Mouse (Mus musculus) ES-Bruce4 (cell line): ENCODE data around the gene Myo1d. TPM values are rescaled to one million over a fixed set of nuclear protein-coding genes. Genes with fewer than 3 reads are reported as not detected.

ENCODE experiments used
- H3K27ac ChIP-seq: 2 replicates; pipeline ENCODE4 v1.5.1; 2012; ENCODE audit warnings: low read length, inconsistent platforms; ENCODE audit not compliant: insufficient read depth
- H3K27me3 ChIP-seq: 2 replicates; pipeline ENCODE4 v1.6.1; 2012; ENCODE audit warnings: mild to moderate bottlenecking, low read length, inconsistent platforms; ENCODE audit not compliant: control insufficient read depth, poor library complexity, insufficient read depth, severe bottlenecking
- H3K36me3 ChIP-seq: 2 replicates; pipeline ENCODE4 v1.6.1; 2012; ENCODE audit warnings: inconsistent platforms, mild to moderate bottlenecking, low read length, moderate library complexity; ENCODE audit not compliant: control insufficient read depth, poor library complexity, insufficient read depth, severe bottlenecking
- H3K4me1 ChIP-seq: one replicate; pipeline ENCODE4 v1.8.1; 2011; ENCODE audit warnings: low read length; ENCODE audit not compliant: control insufficient read depth, insufficient read depth
- H3K4me3 ChIP-seq: 2 replicates; pipeline ENCODE4 v1.5.1; 2011; ENCODE audit warnings: low read depth, mild to moderate bottlenecking, low read length
- H3K9ac ChIP-seq: 2 replicates; pipeline ENCODE4 v1.6.1; 2012; ENCODE audit warnings: low read depth, mild to moderate bottlenecking, inconsistent platforms; ENCODE audit not compliant: poor library complexity, severe bottlenecking
- H3K9me3 ChIP-seq: replicated peaks from 2 replicates; pipeline ENCODE4 v1.6.1; 2012; ENCODE audit warnings: mild to moderate bottlenecking, low read length, inconsistent platforms; ENCODE audit not compliant: control insufficient read depth, poor library complexity, insufficient read depth, severe bottlenecking
- CTCF ChIP-seq: IDR thresholded peaks from one replicate; pipeline ENCODE4 v1.8.1; 2011; ENCODE audit warnings: low read depth, low read length
- EP300 ChIP-seq: IDR thresholded peaks from 2 replicates; pipeline ENCODE4 v1.6.1; 2011; ENCODE audit warnings: low read depth, low read length; ENCODE audit not compliant: insufficient read depth
- POLR2A ChIP-seq: IDR thresholded peaks from one replicate; pipeline ENCODE4 v1.8.1; 2011; ENCODE audit warnings: low read length; ENCODE audit not compliant: insufficient read depth
- polyA plus RNA-seq: library from polyadenylated mRNA; stranded (reverse); fragments of >200 nt; gene quantifications from 2 replicates; pipeline ENCODE4 v1.2.4, GENCODE M21; 2011; ENCODE audit warnings: low read depth; ENCODE audit not compliant: missing spikeins, insufficient read depth, insufficient read length

The Myo1d gene
- polyA plus RNA-seq, 1 experiment: 6.6 TPM

DNA sequence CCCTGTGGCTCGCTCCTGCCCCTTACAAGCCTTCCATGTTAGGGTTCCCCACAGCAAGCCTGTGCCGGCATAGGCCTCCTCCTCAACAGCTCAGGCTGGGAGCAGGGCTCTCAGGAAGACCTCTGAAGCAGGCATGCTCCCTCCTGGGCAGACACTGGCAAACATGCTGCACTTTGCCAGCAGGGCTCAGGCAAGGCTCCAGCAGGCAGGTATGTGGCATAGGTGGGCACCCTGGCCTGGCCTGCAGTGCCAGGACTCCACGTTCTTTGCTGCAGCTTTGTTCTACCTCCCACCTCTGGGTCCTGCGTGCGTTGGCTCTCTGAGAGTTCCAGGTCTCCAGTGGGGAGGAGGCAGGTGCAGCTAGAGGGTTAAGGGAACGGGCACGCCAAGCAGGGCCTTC, 296.9 kb downstream of the Myo1d start:
- H3K36me3 ChIP-seq: no peaks in the 10 kb centered on the region
- H3K9ac ChIP-seq: no peak overlapping the region
- H3K27me3 ChIP-seq: no peaks in the 10 kb centered on the region
- H3K4me3 ChIP-seq: no peak overlapping the region
- H3K27ac ChIP-seq: no peak overlapping the region
- H3K4me1 ChIP-seq: no peaks in the 10 kb centered on the region
- TF ChIP-seq EP300 (no peak), POLR2A (no peak), CTCF (no peak)
- H3K9me3 ChIP-seq: no peaks in the 10 kb centered on the region

DNA sequence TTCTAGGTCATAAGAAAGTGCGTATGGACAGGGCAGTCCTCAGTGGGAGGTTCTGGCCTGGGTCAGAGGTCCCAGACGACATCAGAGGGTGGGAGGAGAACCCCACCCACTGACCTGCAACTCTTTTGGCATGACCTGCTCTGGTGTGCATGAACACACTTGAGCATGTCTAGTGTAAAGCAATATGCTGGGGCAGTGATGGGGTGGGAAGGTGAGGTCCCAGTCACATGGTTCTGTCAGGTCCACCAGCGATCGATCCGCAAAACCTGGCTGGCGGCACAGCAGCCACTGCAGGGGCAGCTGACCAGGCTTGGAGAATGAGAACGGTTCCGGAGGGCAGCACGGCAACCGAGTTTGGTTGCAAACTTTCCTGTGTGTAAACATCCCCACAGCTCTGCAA, 297.5 kb downstream of the Myo1d start:
- Histone ChIP-seq H3K36me3 (no peaks in the 10 kb centered on the region), H3K9me3 (no peaks in the 10 kb centered on the region), H3K4me3 (no peak overlapping the region), H3K27me3 (no peaks in the 10 kb centered on the region), H3K27ac (no peak overlapping the region), H3K9ac (no peak overlapping the region), H3K4me1 (no peaks in the 10 kb centered on the region)
- TF ChIP-seq POLR2A (no peak), EP300 (no peak), CTCF (no peak)

DNA sequence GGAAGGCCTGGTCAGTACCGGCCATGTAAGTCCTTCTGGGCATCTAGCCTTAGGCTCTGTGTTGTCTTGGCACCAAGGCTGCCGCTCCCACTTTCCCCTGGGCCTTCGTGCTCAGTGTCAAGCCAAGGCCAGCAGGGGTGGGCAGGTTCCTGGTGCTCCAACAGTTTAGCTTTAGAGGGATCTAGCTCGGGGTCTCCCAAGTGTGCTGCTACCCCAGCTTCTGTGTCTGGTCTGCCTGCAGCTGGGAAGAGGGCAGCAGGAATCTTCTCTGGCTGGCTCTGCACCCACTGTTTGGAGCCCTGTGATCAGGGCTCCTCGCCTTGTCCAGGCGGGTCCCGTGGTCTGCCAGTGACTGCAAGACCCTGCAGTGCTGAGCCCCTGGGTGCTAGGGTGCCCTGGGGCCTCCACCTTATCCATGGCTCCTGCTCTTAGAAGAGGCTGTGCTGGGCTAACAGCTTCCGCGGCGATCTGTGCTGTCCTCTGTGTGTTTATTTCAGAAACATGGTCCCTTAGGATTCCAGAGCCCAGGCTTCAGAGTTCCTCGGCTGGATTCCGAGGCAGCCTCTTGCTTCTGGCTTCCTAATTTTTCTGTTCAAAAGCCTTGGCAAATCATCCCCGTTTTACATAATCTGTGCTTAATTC, 298.3 kb downstream of the Myo1d start:
- H3K4me3 ChIP-seq: no peak overlapping the region
- no peaks in the 10 kb centered on the region for H3K27me3 ChIP-seq
- no peak overlapping the region for H3K9ac ChIP-seq
- TF ChIP-seq CTCF (no peak), EP300 (no peak), POLR2A (no peak)
- H3K36me3 ChIP-seq: no peaks in the 10 kb centered on the region
- H3K27ac ChIP-seq: no peak overlapping the region
- no peaks in the 10 kb centered on the region for H3K4me1 ChIP-seq
- no peaks in the 10 kb centered on the region for H3K9me3 ChIP-seq

DNA sequence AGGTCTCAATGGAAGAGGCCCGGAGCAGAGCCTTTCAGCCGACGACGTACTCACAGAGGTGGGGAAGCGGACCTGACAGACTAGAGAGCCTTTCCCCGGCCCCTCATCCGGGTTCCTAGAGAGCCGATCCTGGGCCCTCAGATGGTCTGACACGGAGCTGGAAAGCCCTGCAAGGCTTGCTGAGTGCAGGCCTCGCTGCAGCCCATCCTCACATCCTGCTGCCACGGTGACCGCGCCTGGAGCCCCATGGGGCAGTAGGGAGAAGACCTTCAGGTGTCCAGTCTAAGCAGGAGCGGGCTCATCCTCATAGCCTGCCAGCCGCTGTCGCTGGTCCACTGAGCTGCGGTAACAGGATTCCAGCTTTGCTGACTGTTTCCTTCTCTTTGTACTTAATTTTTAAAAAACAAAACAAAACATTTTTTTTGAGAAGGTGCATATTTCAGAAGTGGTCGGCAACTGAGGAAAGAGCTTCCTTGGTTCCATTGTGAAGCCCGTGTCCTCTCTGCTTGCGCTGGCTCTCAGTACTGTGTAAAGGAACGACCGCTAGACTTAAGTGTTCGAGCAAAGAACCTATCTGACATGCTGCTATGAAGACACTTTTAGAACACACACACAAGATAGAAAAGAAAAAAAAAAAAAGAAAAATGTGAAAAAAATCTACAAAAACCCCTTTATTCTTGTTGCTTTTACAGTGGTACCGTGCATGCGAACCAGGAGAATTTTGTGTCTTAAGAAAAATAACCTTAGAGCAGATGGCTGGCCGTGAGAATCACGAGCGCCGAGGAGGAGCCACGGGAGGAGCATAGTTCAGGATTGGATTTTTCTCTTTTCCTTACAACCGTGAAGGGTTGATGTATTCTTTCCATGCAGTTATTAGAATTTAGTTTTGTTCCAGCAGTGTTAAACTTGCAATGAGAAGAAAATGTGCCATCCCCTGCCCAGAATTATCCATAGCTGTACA, 299.6 kb downstream of the Myo1d start:
- no peaks in the 10 kb centered on the region for H3K36me3 ChIP-seq
- H3K9me3 ChIP-seq: no peaks in the 10 kb centered on the region
- H3K27ac ChIP-seq: no peak overlapping the region
- no peaks in the 10 kb centered on the region for H3K27me3 ChIP-seq
- H3K9ac ChIP-seq: no peak overlapping the region
- TF ChIP-seq POLR2A (no peak), CTCF (no peak), EP300 (no peak)
- H3K4me3 ChIP-seq: no peak overlapping the region
- no peaks in the 10 kb centered on the region for H3K4me1 ChIP-seq

DNA sequence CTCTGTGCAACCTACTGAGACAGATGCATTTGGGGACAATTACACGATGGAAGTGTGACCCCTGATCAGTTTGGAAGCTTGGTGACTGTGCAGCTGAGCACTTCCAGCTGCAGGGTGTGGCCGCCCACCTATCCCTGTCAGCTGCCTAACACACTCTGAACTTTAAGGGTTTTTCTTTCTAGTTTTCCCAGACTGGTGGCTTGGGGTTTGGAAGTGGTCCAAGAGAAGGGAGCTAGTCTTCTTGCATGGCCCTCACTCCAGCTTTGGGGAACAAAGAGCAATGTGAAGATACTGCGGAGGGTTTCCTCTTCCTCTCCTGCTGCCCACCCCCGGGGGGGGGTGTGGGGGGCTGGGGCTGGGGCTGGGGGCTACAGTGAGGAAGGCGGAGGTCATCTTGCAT, 300.4 kb downstream of the Myo1d start:
- no peak overlapping the region for H3K27ac ChIP-seq

DNA sequence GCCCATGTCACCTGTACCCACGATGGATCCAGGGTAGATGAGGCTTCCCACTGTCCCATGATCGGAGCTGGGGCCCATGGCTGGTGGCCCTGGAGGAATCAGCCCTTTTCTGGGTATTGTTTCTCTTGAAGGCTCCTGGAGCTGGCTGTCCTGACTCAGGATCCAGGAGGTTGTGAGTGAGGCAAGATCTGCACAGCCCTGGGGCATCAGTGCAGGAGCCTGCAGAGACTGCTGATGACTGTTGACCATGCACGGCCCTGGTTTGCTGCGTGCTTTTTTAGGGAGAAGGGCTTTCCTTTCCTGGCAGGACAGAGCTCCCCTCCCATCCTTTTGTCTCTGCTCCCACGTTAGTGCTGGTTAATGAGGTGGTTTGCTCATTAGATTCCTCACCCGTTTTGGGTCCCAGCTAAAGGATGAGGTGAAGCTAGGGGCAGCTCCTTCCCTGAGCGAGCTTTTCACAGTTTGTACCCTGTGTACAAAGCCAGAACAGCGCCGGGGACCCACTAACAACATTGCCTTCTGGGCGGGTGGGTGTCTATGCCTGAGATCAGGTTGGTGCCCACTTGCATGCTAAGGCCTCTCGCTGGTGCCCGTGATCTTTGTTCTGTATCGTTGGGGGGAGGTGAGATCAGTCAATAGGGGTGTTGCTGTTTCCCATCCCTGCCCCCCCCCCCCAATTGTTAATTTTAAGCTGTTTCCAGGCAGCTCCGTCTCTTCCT, 301.0 kb downstream of the Myo1d start:
- no peak for TF ChIP-seq EP300
- no peak for TF ChIP-seq CTCF
- H3K9ac ChIP-seq: no peak overlapping the region
- H3K4me1 ChIP-seq: no peaks in the 10 kb centered on the region
- no peak overlapping the region for H3K27ac ChIP-seq
- H3K27me3 ChIP-seq: no peaks in the 10 kb centered on the region
- H3K36me3 ChIP-seq: no peaks in the 10 kb centered on the region
- H3K4me3 ChIP-seq: no peak overlapping the region
- H3K9me3 ChIP-seq: no peaks in the 10 kb centered on the region

More for the DNA sequence above, 300.4 kb downstream of the Myo1d start:
- no peaks in the 10 kb centered on the region for H3K36me3 ChIP-seq
- H3K27me3 ChIP-seq: no peaks in the 10 kb centered on the region
- H3K9ac ChIP-seq: no peak overlapping the region
- no peak overlapping the region for H3K4me3 ChIP-seq
- TF ChIP-seq EP300 (no peak), CTCF (no peak), POLR2A (no peak)
- H3K9me3 ChIP-seq: no peaks in the 10 kb centered on the region
- no peaks in the 10 kb centered on the region for H3K4me1 ChIP-seq
